ENCODE assay signal across 8 mouse cellular contexts in the genomic region with DNA sequence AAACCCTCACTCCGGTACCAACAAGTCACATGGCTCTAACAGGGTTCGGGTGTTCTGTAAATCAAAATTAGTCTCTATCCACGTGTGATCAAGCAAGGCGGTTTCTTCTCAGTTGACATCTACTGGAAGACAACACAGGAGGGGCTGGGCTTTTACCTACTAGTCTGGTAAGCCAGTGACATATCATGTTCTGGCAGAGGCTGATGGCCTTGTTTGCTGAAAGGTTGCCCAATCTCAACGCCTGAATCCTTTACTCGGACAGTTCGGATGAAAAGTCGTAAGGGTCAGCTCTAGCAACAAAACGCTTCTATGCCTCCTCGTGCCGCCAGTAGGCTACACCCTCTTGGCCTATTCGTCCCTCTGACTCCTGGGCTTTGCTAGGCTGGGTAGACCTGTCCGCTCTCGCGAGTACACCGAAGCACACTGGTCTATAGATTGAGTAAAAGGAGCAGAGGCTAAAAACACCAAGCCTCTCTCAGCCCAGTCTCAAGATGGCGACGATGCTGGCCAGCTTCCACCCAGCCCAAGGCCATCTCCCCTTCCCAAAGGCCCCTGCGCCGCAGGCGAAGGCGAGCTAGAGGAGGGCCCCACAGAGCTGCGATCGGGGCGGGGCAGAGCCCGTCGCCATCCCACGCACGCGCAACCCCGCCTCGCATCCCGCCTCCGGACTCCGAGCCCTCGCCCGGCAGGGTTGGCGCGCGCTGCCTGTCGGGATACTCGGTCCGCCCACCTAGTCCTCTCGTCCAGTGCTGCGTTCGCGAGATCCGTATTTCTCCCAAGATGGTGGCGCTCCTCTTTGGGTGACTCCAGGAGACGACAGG. TPM values are rescaled to one million over a fixed set of nuclear protein-coding genes. Genes with fewer than 3 reads are reported as not detected.
DNase-seq lines count a peak whose midpoint lies in the region; ATAC-seq lines count a peak whose summit lies in the region.

A gene (plus strand): TSS at position 706 of the 821 bp plus-strand sequence.

- peak; percentile 99 for DNase-seq in Muller cell, postnatal 12 days (ENCODE audit: inconsistent ontology term)
- peak; percentile 99 for DNase-seq in cerebellum, adult 9-11 months
- DNase-seq in frontal cortex, adult 2 months (ENCODE audit: extremely low spot score in 1 of 2, low spot score in 1 of 2), result peak; percentile 93 to 97
- DNase-seq in hindbrain, embryonic 11.5 days (ENCODE audit: low spot score), result peak; percentile 98
- peak; percentile 97 to 98 for DNase-seq in layer of hippocampus, postnatal 10 days (ENCODE audit: low spot score in 2 of 2)
- peak; percentile 99 for DNase-seq in lung, postnatal 10 days
- DNase-seq in ovary, postnatal 36 days (ENCODE audit: low spot score), result peak; percentile 99
- DNase-seq in thymus, postnatal 36 days, result peak; percentile 96 to 97

- peak within 1 kb of the TSS; percentile 95 for H3K27ac ChIP-seq in hindbrain, embryonic 11.5 days (ENCODE audit: low read depth, low read length)

- peak within 1 kb of the TSS; percentile 95 for H3K4me3 ChIP-seq in hindbrain, embryonic 11.5 days (ENCODE audit: low read depth, low read length)

- WGBS in hindbrain, embryonic 11.5 days, result 1% methylated on average over 50 of the region's 50 CpGs

- peak within 1 kb of the TSS; percentile 46 for H3K4me2 ChIP-seq in hindbrain, embryonic 11.5 days (replicated peaks; ENCODE audit: low read depth, low read length)

- H3K9ac ChIP-seq in hindbrain, embryonic 11.5 days (ENCODE audit: low read depth, low read length), result peak within 1 kb of the TSS; percentile 93

- no peaks in the 10 kb centered on the region for H3K9me3 ChIP-seq in hindbrain, embryonic 11.5 days (ENCODE audit: control insufficient read depth, low read length)

- no peaks in the 10 kb centered on the region for H3K27me3 ChIP-seq in hindbrain, embryonic 11.5 days (ENCODE audit: control insufficient read depth, insufficient read depth, low read length)

- no peaks in the 10 kb centered on the region for H3K4me1 ChIP-seq in hindbrain, embryonic 11.5 days (replicated peaks; ENCODE audit: control insufficient read depth, insufficient read depth, low read length)

- no peaks in the 10 kb centered on the region for H3K36me3 ChIP-seq in hindbrain, embryonic 11.5 days (ENCODE audit: control insufficient read depth, insufficient read depth, low read length)

- ATAC-seq in hindbrain, embryonic 11.5 days (ENCODE audit: low FRiP score), result peak; percentile 98

RNA-seq across cellular contexts. Expression of the gene that starts here (rescaled TPM):
- 29.0 and 32.2 TPM in 2 replicates for polyA plus RNA-seq in frontal cortex, adult 2 months (2012; rRNA removed)
- 157 and 160 TPM in 2 replicates for polyA plus RNA-seq in hindbrain, embryonic 11.5 days (2014; fragmentation: Nextera tagmentation; extraction: Ambion mirVana)
- total RNA-seq in layer of hippocampus, postnatal 10 days (2021), result 100 to 1,000 TPM; 145 to 150 TPM

Comparison
In these comparisons a context has a peak if more than half of its experiments do, and no peak if none do; other contexts are left out.
1. Peak in every context shown above with its lines: DNase-seq, ATAC-seq, H3K4me3 ChIP-seq and H3K27ac ChIP-seq.